In genomic region chr10:67174049-67174448, GRCm38 (mm10) we compare ENCODE assay signal across 22 mouse cellular contexts.
A peak's percentile ranks its signal among the peaks of the same experiment; 100 is the strongest.
DNase-seq lines count a peak whose midpoint lies in the region; ATAC-seq and TF ChIP-seq lines count a peak whose summit lies in the region.
"Had no signal": no experiment of that assay in that cellular context is flagged by ENCODE, and none has a peak within 500 bp of the region (broad histone marks: within the 10 kb centered on the region; RNA-seq: fewer than 3 reads in every experiment).

No protein-coding gene starts in this region.

- no peak for TF ChIP-seq CTCF in lung, embryonic 14.5 days (IDR thresholded peaks at IDR 0.05; ENCODE audit: low read depth)

- ATAC-seq in kidney, embryonic 15.5 days (replicated peaks; ENCODE audit: low FRiP score) = no peak
- no peak for ATAC-seq in lung, embryonic 14.5 days (ENCODE audit: insufficient read depth)
- ATAC-seq: forebrain, embryonic 14.5 days had no signal

- H3K27me3 ChIP-seq in kidney, embryonic 15.5 days = no peaks in the 10 kb centered on the region
- no peaks in the 10 kb centered on the region for H3K27me3 ChIP-seq in lung, embryonic 14.5 days (ENCODE audit: insufficient read depth, low read length)
- H3K27me3 ChIP-seq in hindbrain, embryonic 10.5 days (ENCODE audit: insufficient read depth, poor library complexity, severe bottlenecking) = no peaks in the 10 kb centered on the region
- H3K27me3 ChIP-seq: embryonic facial prominence, embryonic 12.5 days; heart, embryonic 15.5 days had no signal

- WGBS in kidney, embryonic 15.5 days = 83% methylated on average over 1 of the region's 1 CpGs
- 85% methylated on average over 1 of the region's 1 CpGs for WGBS in lung, embryonic 14.5 days
- 100% methylated on average over 1 of the region's 1 CpGs for WGBS in hindbrain, embryonic 10.5 days

- no peak overlapping the region for H3K9ac ChIP-seq in kidney, embryonic 15.5 days
- H3K9ac ChIP-seq in lung, embryonic 14.5 days = no peak overlapping the region
- H3K9ac ChIP-seq: embryonic facial prominence, embryonic 12.5 days; heart, embryonic 15.5 days; hindbrain, embryonic 14.5 days had no signal

- H3K27ac ChIP-seq in kidney, embryonic 15.5 days = no peak overlapping the region
- H3K27ac ChIP-seq in lung, embryonic 14.5 days (ENCODE audit: low read depth) = no peak overlapping the region
- no peak overlapping the region for H3K27ac ChIP-seq in hindbrain, embryonic 10.5 days
- H3K27ac ChIP-seq: embryonic facial prominence, embryonic 12.5 days; forebrain, embryonic 10.5 days; heart, adult 2 months; heart, embryonic 15.5 days; hindbrain, embryonic 14.5 days had no signal

- H3K4me1 ChIP-seq in kidney, embryonic 15.5 days = 0 out of 2 replicates have a peak, but pooled peaks cover 7% of the 10 kb centered on the region
- H3K4me1 ChIP-seq in lung, embryonic 14.5 days (ENCODE audit: insufficient read depth) = peaks cover 6% of the 10 kb centered on the region; the same call in 1 of the 2 replicates
- H3K4me1 ChIP-seq in hindbrain, embryonic 10.5 days (replicated peaks) = no peaks in the 10 kb centered on the region
- H3K4me1 ChIP-seq: embryonic facial prominence, embryonic 12.5 days had no signal

- peak; percentile 32 for DNase-seq in kidney, adult 9 months
- DNase-seq in fat pad, adult 2 months (ENCODE audit: extremely low read depth, low read depth, low spot score) = peak; percentile 73
- DNase-seq in lung, embryonic 14.5 days = peak; percentile 35
- peak; percentile 24 for DNase-seq in lung, postnatal 14 days
- DNase-seq in layer of hippocampus, adult 9-11 months = no peak
- DNase-seq in layer of hippocampus, adult 9-10 months (ENCODE audit: low spot score) = no peak
- no peak for DNase-seq in hindbrain, embryonic 10.5 days (ENCODE audit: low spot score)
- DNase-seq: adrenal gland, adult 8-10 months; cerebellum, adult 11 months; cerebellum, adult 8-10 months; cerebellum, postnatal 14 days; embryo, embryonic 11 days; gastrocnemius, postnatal 10 days; heart, adult 2 months; heart, postnatal 14 days had no signal

- H3K4me3 ChIP-seq in kidney, embryonic 15.5 days (replicated peaks) = no peak overlapping the region
- H3K4me3 ChIP-seq in lung, embryonic 14.5 days (ENCODE audit: low read depth, low read length) = no peak overlapping the region
- H3K4me3 ChIP-seq in hindbrain, embryonic 10.5 days = no peak overlapping the region
- H3K4me3 ChIP-seq: embryonic facial prominence, embryonic 12.5 days; forebrain, embryonic 10.5 days; heart, adult 2 months; heart, embryonic 15.5 days had no signal

- no peak overlapping the region for H3K4me2 ChIP-seq in kidney, embryonic 15.5 days
- no peak overlapping the region for H3K4me2 ChIP-seq in lung, embryonic 14.5 days
- H3K4me2 ChIP-seq: embryonic facial prominence, embryonic 12.5 days; heart, embryonic 11.5 days; heart, embryonic 15.5 days; hindbrain, embryonic 14.5 days had no signal

- H3K36me3 ChIP-seq in kidney, embryonic 15.5 days = peaks cover 8% of the 10 kb centered on the region; the same call in 1 of the 2 replicates
- H3K36me3 ChIP-seq in lung, embryonic 14.5 days (ENCODE audit: insufficient read depth) = no peaks in the 10 kb centered on the region
- H3K36me3 ChIP-seq in hindbrain, embryonic 10.5 days = 0 out of 2 replicates have a peak, but pooled peaks cover 4% of the 10 kb centered on the region
- H3K36me3 ChIP-seq: embryonic facial prominence, embryonic 12.5 days; heart, embryonic 15.5 days had no signal

- H3K9me3 ChIP-seq in kidney, embryonic 15.5 days (replicated peaks) = no peaks in the 10 kb centered on the region
- H3K9me3 ChIP-seq in lung, embryonic 14.5 days (ENCODE audit: low read depth, low read length) = no peaks in the 10 kb centered on the region
- no peaks in the 10 kb centered on the region for H3K9me3 ChIP-seq in hindbrain, embryonic 10.5 days
- H3K9me3 ChIP-seq: embryonic facial prominence, embryonic 12.5 days; forebrain, embryonic 10.5 days; heart, embryonic 15.5 days had no signal

Comparison
In these comparisons a context has a peak if more than half of its experiments do, and no peak if none do; other contexts are left out.
1. DNase-seq: peak in kidney, adult 9 months (single experiment), fat pad, adult 2 months (single experiment), lung, embryonic 14.5 days (single experiment) and lung, postnatal 14 days (single experiment); none in layer of hippocampus, adult 9-11 months (single experiment), layer of hippocampus, adult 9-10 months (single experiment) and hindbrain, embryonic 10.5 days (single experiment).